Mouse (Mus musculus): ENCODE measurements around the gene H2-T23. TPM values are rescaled to one million over a fixed set of nuclear protein-coding genes. Genes with fewer than 3 reads are reported as not detected.
A peak's percentile ranks its signal among the peaks of the same experiment; 100 is the strongest.
"Not testable (repeated sequence)": the region's sequence is repeated elsewhere in the genome, so short reads cannot be mapped to it uniquely, and the experiment has no call there.

The H2-T23 gene
- polyA plus RNA-seq, 1 experiment: 13.6 TPM

DNA sequence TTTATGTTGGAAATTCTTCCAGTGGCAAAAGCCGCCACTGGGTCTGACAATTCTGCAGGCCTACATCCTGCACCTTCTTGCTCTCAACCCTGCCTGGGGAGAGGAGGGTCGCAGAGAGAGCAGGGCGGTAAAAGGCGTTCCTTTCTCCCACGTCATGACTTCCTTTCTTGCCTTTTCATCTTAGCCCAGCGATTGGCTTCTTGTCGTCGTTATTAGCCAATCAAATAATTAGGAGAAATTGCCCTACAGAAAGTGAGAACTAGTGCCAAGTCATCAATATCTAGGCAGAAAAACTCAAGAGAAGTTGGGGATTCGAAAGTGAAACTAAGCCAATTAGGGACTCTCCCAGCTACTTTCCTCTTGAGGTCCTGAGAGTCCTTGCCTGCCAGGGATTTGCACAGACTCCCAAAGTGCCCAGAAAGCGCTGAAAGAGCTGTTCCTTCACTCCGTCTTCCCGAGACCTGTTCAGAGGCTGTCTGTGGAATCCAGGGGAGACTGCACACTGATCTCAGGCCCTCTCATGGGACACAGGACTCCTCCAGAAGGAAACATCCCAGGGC lies 10.0 kb upstream of the H2-T23 start, which contains the start of the genes H2-T22 and Gm6034:
Gene H2-T22 (minus strand): TSS at position 138 of the 560 bp plus-strand sequence.
Gene Gm6034 (plus strand): TSS at position 352 of the 560 bp plus-strand sequence.
- peak; percentile 39 for TF ChIP-seq POLR2A (IDR thresholded peaks at IDR 0.05; ENCODE audit: insufficient read length, low read depth)
- Histone ChIP-seq H3K4me3 (peak within 1 kb of the TSS; percentile 24), H3K4me2 (ENCODE audit: low read depth) (peak within 1 kb of the TSS; percentile 79)
- H3K36me3 ChIP-seq (ENCODE audit: control insufficient read depth, insufficient read depth); H3K27me3 ChIP-seq (ENCODE audit: control insufficient read depth, insufficient read depth, insufficient read length); H3ac ChIP-seq (ENCODE audit: control insufficient read depth, insufficient read length); H3K79me2 ChIP-seq (ENCODE audit: control insufficient read depth, insufficient read depth): not testable (repeated sequence)

DNA sequence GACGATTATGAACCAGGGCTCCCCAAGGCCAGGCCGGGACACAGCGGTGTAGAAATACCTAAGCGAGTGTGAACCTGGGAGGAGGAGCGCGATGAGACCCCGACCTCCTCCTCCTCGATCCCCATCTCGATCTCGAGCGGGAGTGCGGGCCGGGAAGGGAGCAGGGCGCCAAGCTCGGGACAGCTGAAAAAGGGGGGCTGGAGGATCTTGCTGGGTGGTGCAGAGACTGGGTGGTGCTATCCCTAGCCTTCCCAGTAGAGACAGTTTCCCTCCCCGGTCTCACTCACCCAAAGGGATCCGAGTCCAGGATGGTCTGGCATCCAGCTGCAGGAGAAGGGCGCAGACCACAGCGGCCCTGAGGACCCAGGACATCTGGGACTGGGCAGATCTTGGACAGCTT lies 9.4 kb upstream of the H2-T23 start:
- H3ac ChIP-seq (ENCODE audit: control insufficient read depth, insufficient read length); H3K27me3 ChIP-seq (ENCODE audit: control insufficient read depth, insufficient read depth, insufficient read length); H3K79me2 ChIP-seq (ENCODE audit: control insufficient read depth, insufficient read depth); H3K36me3 ChIP-seq (ENCODE audit: control insufficient read depth, insufficient read depth): not testable (repeated sequence)
- peak overlapping the region; percentile 79 for H3K4me2 ChIP-seq (ENCODE audit: low read depth)
- peak overlapping the region; percentile 24 for H3K4me3 ChIP-seq

DNA sequence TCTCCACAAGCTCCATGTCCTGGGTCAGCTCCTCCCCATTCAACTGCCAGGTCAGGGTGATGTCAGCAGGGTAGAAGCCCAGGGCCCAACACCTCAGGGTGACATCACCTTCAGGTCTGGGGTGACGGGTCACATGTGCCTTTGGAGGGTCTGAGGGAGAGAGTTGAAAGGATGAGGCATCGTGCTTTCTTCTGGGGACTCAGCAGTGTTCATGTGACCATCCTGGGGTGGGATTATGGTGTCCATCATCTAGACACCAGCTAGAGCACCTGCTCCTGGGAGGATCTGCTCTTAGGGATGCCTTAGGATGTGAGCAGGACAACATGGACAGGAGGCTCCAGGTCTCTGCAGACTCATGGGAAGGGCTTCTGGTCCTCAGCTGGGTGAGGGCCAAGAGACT lies 7.9 kb upstream of the H2-T23 start:
- H3K27me3 ChIP-seq (ENCODE audit: control insufficient read depth, insufficient read depth, insufficient read length); H3K4me2 ChIP-seq (ENCODE audit: low read depth); H3ac ChIP-seq (ENCODE audit: control insufficient read depth, insufficient read length); H3K36me3 ChIP-seq (ENCODE audit: control insufficient read depth, insufficient read depth); H3K79me2 ChIP-seq (ENCODE audit: control insufficient read depth, insufficient read depth); H3K4me3 ChIP-seq: not testable (repeated sequence)

DNA sequence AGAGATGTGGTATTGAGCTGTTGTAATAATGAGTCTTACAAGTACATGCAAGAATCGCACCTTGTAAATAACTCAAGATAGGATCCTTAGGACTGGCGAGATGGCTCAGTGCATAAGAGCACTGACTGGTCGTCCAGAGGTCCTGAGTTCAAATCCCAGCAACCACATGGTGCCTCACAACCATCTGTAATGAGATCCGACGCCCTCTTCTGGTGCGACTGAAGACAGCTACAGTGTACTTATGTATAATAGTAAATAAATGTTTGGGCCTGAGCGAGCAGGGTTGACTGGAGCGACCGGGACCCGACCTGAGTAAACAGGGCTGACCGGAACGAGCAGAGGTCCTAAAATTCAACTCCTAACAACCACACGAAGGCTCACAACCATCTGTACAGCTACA lies 3.5 kb upstream of the H2-T23 start:
- H3K27me3 ChIP-seq (ENCODE audit: control insufficient read depth, insufficient read depth, insufficient read length); H3K4me2 ChIP-seq (ENCODE audit: low read depth); H3K79me2 ChIP-seq (ENCODE audit: control insufficient read depth, insufficient read depth); H3ac ChIP-seq (ENCODE audit: control insufficient read depth, insufficient read length); H3K4me3 ChIP-seq; H3K36me3 ChIP-seq (ENCODE audit: control insufficient read depth, insufficient read depth): not testable (repeated sequence)

DNA sequence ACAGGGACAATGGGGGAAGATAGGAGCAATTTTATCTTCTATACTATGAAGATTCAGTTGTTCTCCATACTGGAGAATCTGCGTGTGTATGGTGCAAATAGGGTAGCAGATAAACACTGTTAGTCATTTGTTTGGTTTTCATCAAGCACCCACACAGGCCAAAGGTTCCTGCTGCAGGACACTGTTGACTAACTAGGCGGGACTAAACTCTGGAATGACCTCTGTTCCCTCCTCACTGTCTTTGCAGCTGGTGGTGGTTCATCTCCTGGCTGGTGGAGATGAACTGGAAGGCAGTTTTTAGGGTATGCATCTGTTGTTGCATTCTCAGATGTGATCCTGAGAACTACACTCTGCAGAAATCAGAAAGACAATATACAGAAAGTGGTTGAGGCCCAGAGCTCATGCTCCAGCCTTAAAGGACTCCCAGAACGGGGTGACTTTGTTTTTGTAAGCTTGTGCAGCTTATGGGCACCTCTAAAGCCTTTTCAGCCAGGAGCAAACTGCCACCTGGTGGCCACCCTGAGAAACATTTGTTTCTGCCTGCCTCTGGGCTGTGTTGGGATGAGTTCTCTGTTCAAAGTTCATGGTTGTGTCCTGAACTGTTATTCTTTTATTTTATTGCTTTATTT lies 2.5 kb upstream of the H2-T23 start:
- not testable (repeated sequence) for H3K4me2 ChIP-seq (ENCODE audit: low read depth); H3K79me2 ChIP-seq (ENCODE audit: control insufficient read depth, insufficient read depth); H3ac ChIP-seq (ENCODE audit: control insufficient read depth, insufficient read length); H3K4me3 ChIP-seq; H3K36me3 ChIP-seq (ENCODE audit: control insufficient read depth, insufficient read depth); H3K27me3 ChIP-seq (ENCODE audit: control insufficient read depth, insufficient read depth, insufficient read length)

DNA sequence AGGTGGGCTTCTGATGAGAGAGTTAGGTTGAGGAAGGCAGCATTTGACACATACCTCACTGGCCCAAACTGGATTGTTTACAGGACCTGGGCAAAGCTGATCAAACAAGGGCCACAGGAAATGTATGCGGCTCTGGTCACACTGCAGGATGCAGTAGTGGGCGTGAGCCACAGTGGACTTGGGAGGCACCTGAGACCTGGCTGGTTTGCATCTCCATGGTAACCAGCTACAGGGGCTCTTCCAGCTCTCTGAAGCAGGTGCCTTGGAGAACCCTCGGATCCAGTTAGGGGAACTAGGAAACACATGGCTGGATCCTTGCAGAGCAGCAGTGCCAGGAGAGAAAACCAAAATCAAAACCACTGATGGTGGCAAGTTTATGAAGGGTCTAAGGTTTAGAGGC lies 1.9 kb upstream of the H2-T23 start:
- not testable (repeated sequence) for H3K27me3 ChIP-seq (ENCODE audit: control insufficient read depth, insufficient read depth, insufficient read length); H3K4me2 ChIP-seq (ENCODE audit: low read depth); H3K4me3 ChIP-seq; H3K36me3 ChIP-seq (ENCODE audit: control insufficient read depth, insufficient read depth); H3ac ChIP-seq (ENCODE audit: control insufficient read depth, insufficient read length); H3K79me2 ChIP-seq (ENCODE audit: control insufficient read depth, insufficient read depth)

DNA sequence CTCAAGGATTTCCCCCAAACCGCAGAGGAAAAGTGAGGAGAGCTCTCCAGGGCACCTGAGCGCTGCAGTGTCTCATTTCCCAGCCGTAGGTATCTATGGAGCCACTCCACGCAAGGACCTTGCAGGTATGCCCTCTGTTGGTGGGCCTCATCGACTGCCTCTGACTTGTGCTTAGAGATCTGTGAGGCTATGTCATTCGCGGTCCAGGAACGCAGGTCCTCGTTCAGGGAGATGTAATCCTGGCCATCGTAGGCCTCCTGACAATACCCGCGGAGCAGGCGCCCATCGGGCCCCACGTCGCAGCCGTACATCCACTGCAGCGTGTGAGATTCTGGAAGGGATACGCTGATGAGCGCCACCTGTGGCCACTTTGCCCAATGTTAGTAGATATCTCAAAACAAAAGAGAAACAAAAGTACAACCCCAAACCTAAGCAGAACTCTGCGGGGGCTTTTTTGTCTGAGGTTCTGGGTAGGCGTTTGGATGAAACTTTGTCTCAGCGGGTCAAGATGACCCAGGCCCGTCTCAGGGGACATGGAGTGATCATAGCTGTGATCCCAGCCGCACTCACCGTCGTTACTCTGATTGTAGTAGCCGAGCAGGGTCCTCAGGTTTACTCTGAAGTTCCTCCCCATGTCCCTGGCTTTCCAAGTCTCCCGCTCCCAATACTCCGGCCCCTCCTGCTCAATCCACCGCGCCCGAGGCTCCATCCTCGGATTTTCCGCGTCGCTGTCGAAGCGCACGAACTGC lies 898 bp downstream of the H2-T23 start:
- Histone ChIP-seq H3ac (ENCODE audit: control insufficient read depth, insufficient read length) (peak overlapping the region; percentile 20), H3K79me2 (ENCODE audit: control insufficient read depth, insufficient read depth) (peaks cover 25% of the 10 kb centered on the region), H3K4me3 (peak overlapping the region; percentile 39), H3K4me2 (ENCODE audit: low read depth) (peak overlapping the region; percentile 73)
- H3K36me3 ChIP-seq (ENCODE audit: control insufficient read depth, insufficient read depth); H3K27me3 ChIP-seq (ENCODE audit: control insufficient read depth, insufficient read depth, insufficient read length): not testable (repeated sequence)

DNA sequence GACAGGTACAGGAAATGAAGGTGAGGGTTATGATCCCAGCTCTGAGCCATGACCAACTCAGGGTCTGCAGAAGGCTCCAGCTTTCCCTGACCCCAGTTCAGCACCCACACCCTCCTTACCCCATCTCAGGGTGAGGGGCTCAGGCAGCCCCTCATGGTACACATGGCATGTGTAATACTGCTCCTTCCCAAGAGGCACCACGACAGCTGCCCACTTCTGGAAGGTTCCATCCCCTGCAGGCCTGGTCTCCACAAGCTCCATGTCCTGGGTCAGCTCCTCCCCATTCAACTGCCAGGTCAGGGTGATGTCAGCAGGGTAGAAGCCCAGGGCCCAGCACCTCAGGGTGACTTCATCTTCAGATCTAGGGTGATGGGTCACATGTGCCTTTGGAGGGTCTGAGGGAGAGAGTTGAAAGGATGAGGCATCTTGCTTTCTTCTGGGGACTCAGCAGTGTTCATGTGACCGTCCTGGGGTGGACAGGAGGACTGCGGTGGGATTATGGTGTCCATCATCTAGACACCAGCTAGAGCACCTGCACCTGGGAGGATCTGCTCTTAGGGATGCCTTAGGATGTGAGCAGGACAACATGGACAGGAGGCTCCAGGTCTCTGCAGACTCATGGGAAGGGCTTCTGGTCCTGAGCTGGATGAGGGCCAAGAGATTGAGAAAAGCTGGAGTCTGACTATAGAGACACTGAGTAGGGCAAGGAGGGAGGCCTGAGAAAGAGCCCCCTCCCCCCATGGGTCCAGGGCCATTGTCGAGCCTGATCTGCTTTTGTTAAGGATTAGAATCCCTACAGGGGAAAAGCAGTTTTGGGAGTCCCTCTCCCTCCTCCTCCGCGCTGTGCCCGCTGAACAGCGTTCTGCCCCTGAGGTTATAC lies 1.7 kb downstream of the H2-T23 start:
- peak overlapping the region; percentile 39 for H3K4me3 ChIP-seq
- not testable (repeated sequence) for H3K27me3 ChIP-seq (ENCODE audit: control insufficient read depth, insufficient read depth, insufficient read length); H3K36me3 ChIP-seq (ENCODE audit: control insufficient read depth, insufficient read depth); H3ac ChIP-seq (ENCODE audit: control insufficient read depth, insufficient read length)
- peaks cover 25% of the 10 kb centered on the region for H3K79me2 ChIP-seq (ENCODE audit: control insufficient read depth, insufficient read depth)
- H3K4me2 ChIP-seq (ENCODE audit: low read depth): peak overlapping the region; percentile 73

DNA sequence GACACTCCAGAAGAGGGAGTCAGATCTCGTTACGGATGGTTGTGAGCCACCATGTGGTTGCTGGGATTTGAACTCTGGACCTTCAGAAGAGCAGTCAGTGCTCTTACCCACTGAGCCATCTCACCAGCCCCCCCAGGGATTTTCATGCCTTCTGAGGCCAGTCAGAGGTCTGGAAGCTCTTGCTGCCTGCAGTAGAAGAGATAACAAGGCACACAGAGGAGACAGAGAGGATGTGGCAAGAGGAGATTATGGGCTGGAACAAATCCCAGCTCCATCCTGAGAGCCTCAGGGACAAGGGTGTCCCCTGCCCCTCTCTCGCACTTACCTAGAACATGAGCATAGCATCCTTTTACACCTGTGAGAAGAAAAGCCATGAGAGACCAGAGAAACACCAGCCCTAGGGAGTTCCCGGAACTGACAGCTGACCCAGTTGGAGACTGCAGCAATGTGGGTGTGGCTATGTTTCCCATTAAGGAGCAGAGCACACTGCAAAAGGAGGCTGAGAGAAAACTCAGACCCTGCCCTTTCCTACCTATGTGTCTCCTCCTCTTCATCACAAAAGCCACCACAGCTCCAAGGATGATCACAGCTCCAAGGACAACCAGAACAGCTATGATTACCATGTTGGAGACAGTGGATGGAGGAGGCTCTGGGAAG lies 2.5 kb downstream of the H2-T23 start:
- H3K36me3 ChIP-seq (ENCODE audit: control insufficient read depth, insufficient read depth); H3K27me3 ChIP-seq (ENCODE audit: control insufficient read depth, insufficient read depth, insufficient read length); H3K4me3 ChIP-seq; H3ac ChIP-seq (ENCODE audit: control insufficient read depth, insufficient read length): not testable (repeated sequence)
- Histone ChIP-seq H3K4me2 (ENCODE audit: low read depth) (peak overlapping the region; percentile 19), H3K79me2 (ENCODE audit: control insufficient read depth, insufficient read depth) (peaks cover 32% of the 10 kb centered on the region)
